In the genomic region with DNA sequence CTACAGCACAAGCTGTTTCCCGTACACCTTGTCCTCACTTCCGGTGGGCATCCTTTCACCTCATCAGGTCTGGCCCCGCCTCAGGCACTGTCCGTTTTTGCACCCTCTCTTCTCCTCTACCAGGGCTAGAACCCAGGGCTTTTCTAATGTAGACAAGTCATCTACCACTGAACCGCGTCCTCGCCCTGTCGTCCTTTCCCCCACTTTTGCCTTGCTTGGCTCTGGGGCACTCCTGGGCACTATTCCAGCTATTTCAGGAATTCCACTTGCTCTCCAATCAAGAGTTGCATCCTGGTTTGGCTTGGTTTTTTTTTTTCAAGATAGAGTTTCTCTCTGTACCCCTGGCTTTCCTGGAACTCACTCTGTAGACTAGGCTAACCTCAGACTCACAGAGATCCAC, we compare ENCODE assay signal across 11 mouse cellular contexts. TPM values are rescaled to one million over a fixed set of nuclear protein-coding genes. Genes with fewer than 3 reads are reported as not detected.
DNase-seq lines count a peak whose midpoint lies in the region; ATAC-seq and TF ChIP-seq lines count a peak whose summit lies in the region.
"Had no signal": no experiment of that assay in that cellular context is flagged by ENCODE, and none has a peak within 500 bp of the region (broad histone marks: within the 10 kb centered on the region; RNA-seq: fewer than 3 reads in every experiment).

No protein-coding gene starts in this region.

- no peak overlapping the region for H3K4me3 ChIP-seq in heart, embryonic 10.5 days
- H3K4me3 ChIP-seq in layer of hippocampus, adult 2 months: no peak overlapping the region
- H3K4me3 ChIP-seq in neural tube, embryonic 15.5 days (replicated peaks): no peak overlapping the region
- H3K4me3 ChIP-seq: embryonic facial prominence, embryonic 12.5 days had no signal

- H3K9ac ChIP-seq in neural tube, embryonic 15.5 days (replicated peaks): no peak overlapping the region
- H3K9ac ChIP-seq: embryonic facial prominence, embryonic 12.5 days; liver, embryonic 14.5 days had no signal

- WGBS in heart, embryonic 10.5 days: 57% methylated on average over 8 of the region's 8 CpGs
- WGBS in neural tube, embryonic 15.5 days: 84% methylated on average over 8 of the region's 8 CpGs

- H3K9me3 ChIP-seq in heart, embryonic 10.5 days: no peaks in the 10 kb centered on the region
- no peaks in the 10 kb centered on the region for H3K9me3 ChIP-seq in neural tube, embryonic 15.5 days (replicated peaks)
- H3K9me3 ChIP-seq: embryonic facial prominence, embryonic 12.5 days had no signal

- H3K4me1 ChIP-seq in heart, embryonic 10.5 days: peaks cover 86% of the 10 kb centered on the region
- peaks cover 35% of the 10 kb centered on the region for H3K4me1 ChIP-seq in neural tube, embryonic 15.5 days

- no peaks in the 10 kb centered on the region for H3K27me3 ChIP-seq in heart, embryonic 10.5 days (ENCODE audit: insufficient read depth, poor library complexity, severe bottlenecking)
- no peaks in the 10 kb centered on the region for H3K27me3 ChIP-seq in neural tube, embryonic 15.5 days (replicated peaks)
- H3K27me3 ChIP-seq: embryonic facial prominence, embryonic 12.5 days had no signal

- TF ChIP-seq CTCF in layer of hippocampus, adult 2 months (conservative IDR thresholded peaks at IDR 0.05): no peak

- H3K27ac ChIP-seq in heart, embryonic 10.5 days: 0 out of 2 replicates have a peak overlapping the region, but pooled peaks have one; percentile 1
- no peak overlapping the region for H3K27ac ChIP-seq in layer of hippocampus, adult 2 months
- H3K27ac ChIP-seq in neural tube, embryonic 15.5 days (replicated peaks): no peak overlapping the region
- H3K27ac ChIP-seq: embryonic facial prominence, embryonic 12.5 days; liver, embryonic 14.5 days had no signal

- H3K4me2 ChIP-seq in neural tube, embryonic 15.5 days: no peak overlapping the region
- H3K4me2 ChIP-seq: embryonic facial prominence, embryonic 12.5 days had no signal

- peak; percentile 63 for DNase-seq in adrenal gland, adult 8-10 months
- no peak for DNase-seq in adrenal gland, postnatal 4 days (ENCODE audit: low spot score in 2 of 2)
- DNase-seq in 3134 (ENCODE audit: extremely low read depth, insufficient read length, low spot score): peak; percentile 69
- no peak for DNase-seq in heart, embryonic 10.5 days (ENCODE audit: low spot score)
- DNase-seq in kidney, postnatal 14 days: peak; percentile 77
- no peak for DNase-seq in right cerebral cortex, postnatal 25 days
- DNase-seq in layer of hippocampus, adult 2 months (ENCODE audit: low spot score in 2 of 2): no peak
- DNase-seq: cerebellum, adult 11-12 months had no signal

- no peaks in the 10 kb centered on the region; the same call in 1 of the 2 replicates for H3K36me3 ChIP-seq in heart, embryonic 10.5 days
- no peaks in the 10 kb centered on the region for H3K36me3 ChIP-seq in neural tube, embryonic 15.5 days
- H3K36me3 ChIP-seq: embryonic facial prominence, embryonic 12.5 days had no signal

- ATAC-seq in neural tube, embryonic 15.5 days (ENCODE audit: low FRiP score): no peak

RNA-seq across cellular contexts. Expression of gene Rtn4rl1, which starts 53.0 kb away (rescaled TPM):
- total RNA-seq in adrenal gland, adult 8-10 months (2022): 10 to 100 TPM; 39.9 to 74.9 (median 58.7) TPM
- total RNA-seq in adrenal gland, postnatal 4 days (2021): 10 to 100 TPM; 33.3 to 33.8 TPM
- 9.7 and 16.6 TPM in 2 replicates for polyA plus RNA-seq in heart, embryonic 10.5 days (2016; fragmentation: Nextera tagmentation; extraction: Ambion mirVana)
- total RNA-seq in layer of hippocampus, adult 2 months (2021): 100 to 1,000 TPM; 104 to 110 TPM
- 12.6 and 13.7 TPM in 2 replicates for polyA plus RNA-seq in neural tube, embryonic 15.5 days (2015; fragmentation: Nextera tagmentation; extraction: Ambion mirVana)

RNA-seq across cellular contexts. Expression of gene Dph1, which starts 55.5 kb away (rescaled TPM):
- 10 to 100 TPM; 32.3 to 46.1 (median 44.7) TPM for total RNA-seq in adrenal gland, adult 8-10 months (2022)
- total RNA-seq in adrenal gland, postnatal 4 days (2021): 10 to 100 TPM; 26.8 to 29.0 TPM
- 26.8 and 28.0 TPM in 2 replicates for polyA plus RNA-seq in heart, embryonic 10.5 days (2016; fragmentation: Nextera tagmentation; extraction: Ambion mirVana)
- 10 to 100 TPM; 30.7 to 31.4 TPM for total RNA-seq in layer of hippocampus, adult 2 months (2021)
- 13.8 and 16.2 TPM in 2 replicates for polyA plus RNA-seq in neural tube, embryonic 15.5 days (2015; fragmentation: Nextera tagmentation; extraction: Ambion mirVana)

Comparison
In these comparisons a context has a peak if more than half of its experiments do, and no peak if none do; other contexts are left out.
1. DNase-seq: peak in adrenal gland, adult 8-10 months (single experiment), 3134 (single experiment) and kidney, postnatal 14 days (single experiment); none in adrenal gland, postnatal 4 days (0 of 2), heart, embryonic 10.5 days (single experiment), right cerebral cortex, postnatal 25 days (single experiment) and layer of hippocampus, adult 2 months (0 of 2).